Mouse (Mus musculus) adipocyte (in vitro differentiated cells): ENCODE measurements around the gene Htr5b.

ENCODE experiments used
- DNase-seq: peaks from one replicate; pipeline ENCODE4 v3.0.0-alpha.2; 2016; ENCODE audit warnings: low spot score

The Htr5b gene

DNA sequence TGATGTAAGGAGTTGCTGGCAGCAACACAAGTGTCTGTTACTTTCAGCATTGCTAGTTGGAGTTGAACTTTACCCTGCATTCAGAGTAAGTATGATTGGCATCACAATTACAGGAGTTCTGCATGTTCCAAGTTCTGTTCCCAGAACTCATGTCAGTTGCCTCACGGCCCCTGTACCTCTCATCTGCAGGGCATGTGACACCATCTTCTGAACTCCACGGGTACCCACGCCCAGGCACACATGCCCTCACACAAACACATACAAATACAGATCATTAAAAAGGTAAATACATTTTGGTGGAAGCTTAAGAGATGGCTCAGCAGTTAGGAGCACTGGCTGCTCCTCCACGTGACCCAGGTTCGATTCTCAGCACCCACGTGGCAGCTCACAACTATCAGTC lies 41.5 kb downstream of the Htr5b start:
- peak; percentile 36 for DNase-seq

DNA sequence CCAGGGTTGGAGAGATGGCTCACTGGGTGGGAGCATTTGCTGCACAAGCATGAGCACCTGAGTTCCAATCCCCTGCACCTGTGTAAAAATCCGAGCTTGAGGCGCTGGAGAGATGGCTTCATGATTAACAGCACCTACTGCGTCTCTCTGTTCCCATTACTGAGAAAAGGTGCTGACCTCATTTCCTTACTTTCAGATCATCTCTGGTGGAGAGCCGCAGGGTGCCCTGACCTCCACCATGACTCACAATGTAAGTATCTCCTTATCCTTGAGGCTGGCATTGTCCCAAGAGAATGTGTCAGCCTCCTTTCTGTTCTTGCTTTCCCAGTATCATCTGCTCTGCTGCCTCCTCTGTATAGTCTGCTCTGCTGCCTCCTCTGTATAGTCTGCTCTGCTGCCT lies 45.2 kb downstream of the Htr5b start:
- no peak for DNase-seq

- no peak for DNase-seq
These were observed 48.9 kb downstream of the Htr5b start for GRCm38 (mm10) chr1:121479403-121479802.

- DNase-seq: no peak
These were observed 49.8 kb downstream of the Htr5b start for GRCm38 (mm10) chr1:121478284-121478980.

GRCm38 (mm10) chr1:121477716-121478115 lies 50.5 kb downstream of the Htr5b start:
- DNase-seq: no peak

DNA sequence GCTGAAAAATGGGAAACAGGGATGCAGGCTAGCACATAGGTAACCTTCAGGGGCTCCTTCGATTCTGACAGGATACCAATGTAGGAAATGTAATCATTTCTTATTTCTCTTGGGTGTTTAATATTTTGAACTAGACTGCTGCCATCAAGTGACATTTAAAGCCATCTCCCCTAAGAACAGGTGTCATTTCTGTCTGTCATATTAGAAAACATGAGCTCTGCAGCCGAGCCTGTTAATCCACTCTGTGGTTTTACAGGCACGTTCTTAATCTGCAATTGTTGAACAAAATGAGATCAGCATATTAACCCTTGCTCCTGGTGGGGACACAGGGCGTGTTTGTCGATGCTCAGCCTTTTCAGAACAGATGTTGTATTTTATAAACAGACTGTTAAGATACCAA lies 56.8 kb downstream of the Htr5b start:
- no peak for DNase-seq

DNA sequence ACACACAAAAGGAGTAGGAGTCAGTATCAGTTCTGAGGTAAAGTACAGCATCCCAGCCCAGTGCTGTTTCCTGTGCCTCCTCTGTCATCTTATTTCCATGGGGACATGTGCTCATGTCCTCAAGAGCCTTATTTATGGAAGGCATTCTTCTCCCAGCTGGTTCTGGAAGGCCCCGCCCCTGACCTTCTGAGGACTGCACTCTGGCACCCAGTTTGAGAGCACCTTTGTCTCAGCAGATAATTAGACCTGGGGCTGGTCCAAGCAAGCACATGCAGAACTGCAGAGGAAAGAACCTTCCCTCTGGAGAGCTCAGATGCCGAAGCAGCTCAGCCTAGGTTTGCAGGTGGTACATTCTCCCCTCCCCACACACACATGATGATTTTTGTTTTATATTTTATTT lies 60.0 kb downstream of the Htr5b start:
- peak; percentile 12 for DNase-seq

DNA sequence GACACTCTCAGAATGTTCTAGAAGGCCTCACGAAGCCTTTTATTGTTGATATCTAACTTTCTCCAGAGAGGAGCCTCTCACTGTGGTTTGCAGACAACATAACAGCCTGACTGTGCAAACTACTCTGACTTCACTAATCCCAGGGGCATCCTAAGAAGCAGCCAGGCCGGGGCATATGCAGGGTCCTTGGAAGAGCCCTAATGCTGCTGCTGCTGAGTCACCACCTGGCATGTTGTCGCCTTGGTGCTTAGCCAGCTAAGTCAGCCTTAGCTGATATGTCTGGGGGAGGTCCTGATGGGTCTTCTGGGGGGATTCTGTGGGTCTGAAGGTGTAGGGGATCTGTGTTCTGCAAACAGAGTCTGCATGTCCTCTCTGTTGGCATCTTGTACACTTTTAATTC lies 62.0 kb downstream of the Htr5b start:
- DNase-seq: peak; percentile 5

- peak; percentile 85 for DNase-seq
These were observed 64.5 kb downstream of the Htr5b start for GRCm38 (mm10) chr1:121463806-121464205.

DNA sequence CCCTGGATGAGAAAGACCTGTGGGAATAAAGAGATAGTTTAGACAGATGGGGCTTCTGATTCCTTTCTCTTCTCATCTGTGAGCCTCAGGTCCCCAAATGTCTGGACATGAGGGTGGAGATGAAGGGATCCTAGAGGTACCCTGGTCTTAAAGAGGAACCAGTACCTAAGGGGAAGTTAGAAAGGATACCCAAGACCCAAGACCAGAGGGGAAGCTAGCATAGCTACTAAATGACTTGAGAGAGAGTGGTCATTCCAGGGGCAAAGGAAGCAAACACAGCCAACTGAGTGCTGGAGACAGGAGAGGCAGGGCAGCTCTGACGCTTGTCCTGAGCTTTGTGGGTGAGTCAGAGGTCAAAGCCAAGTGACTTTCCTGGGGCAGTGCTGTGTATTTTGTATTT lies 65.6 kb downstream of the Htr5b start:
- DNase-seq: no peak

DNA sequence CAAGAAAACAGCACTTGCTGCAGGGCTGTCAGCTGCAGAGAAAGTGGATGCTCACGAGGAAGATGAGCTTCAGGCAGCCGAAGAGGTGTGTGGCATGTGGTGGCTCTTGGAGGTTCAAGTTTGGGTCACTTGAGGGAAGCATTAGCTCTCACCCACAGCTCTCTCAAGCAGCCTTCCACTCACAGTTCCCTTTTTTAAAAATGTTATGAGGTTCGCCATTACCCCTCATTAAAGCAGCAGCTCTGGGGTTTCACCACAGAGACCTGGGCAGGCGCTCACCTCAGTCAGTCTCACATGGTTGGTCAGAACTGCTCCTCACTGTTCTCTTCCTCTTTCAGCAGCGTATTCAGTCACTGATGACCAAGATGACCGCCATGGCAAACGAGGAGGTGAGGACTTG lies 66.4 kb downstream of the Htr5b start:
- DNase-seq: no peak

GRCm38 (mm10) chr1:121460077-121460476 lies 68.2 kb downstream of the Htr5b start:
- DNase-seq: no peak
